Mouse (Mus musculus): Measurements from ENCODE around the gene Atg9b. TPM values are rescaled to one million over a fixed set of nuclear protein-coding genes. Genes with fewer than 3 reads are reported as not detected.

Atg9b gene
- polyA plus RNA-seq, 1 experiment from 2014 or later: 2.3 TPM

- H3K4me1 ChIP-seq: peaks cover 52% of the 10 kb centered on the region
- H3K4me2 ChIP-seq: peak overlapping the region; percentile 62
- H3K36me3 ChIP-seq (replicated peaks): no peaks in the 10 kb centered on the region
- 1% methylated on average over 24 of the region's 24 CpGs for WGBS
- H3K4me3 ChIP-seq: peak overlapping the region; percentile 78
- no peaks in the 10 kb centered on the region for H3K27me3 ChIP-seq (replicated peaks)
- H3K9ac ChIP-seq: peak overlapping the region; percentile 85
- H3K9me3 ChIP-seq: no peaks in the 10 kb centered on the region
- ATAC-seq (replicated peaks): peak; percentile 29
- peak overlapping the region; percentile 91 for H3K27ac ChIP-seq
Measured at GRCm38 (mm10) chr5:24352251-24352859, 39.6 kb downstream of the Atg9b start.

DNA sequence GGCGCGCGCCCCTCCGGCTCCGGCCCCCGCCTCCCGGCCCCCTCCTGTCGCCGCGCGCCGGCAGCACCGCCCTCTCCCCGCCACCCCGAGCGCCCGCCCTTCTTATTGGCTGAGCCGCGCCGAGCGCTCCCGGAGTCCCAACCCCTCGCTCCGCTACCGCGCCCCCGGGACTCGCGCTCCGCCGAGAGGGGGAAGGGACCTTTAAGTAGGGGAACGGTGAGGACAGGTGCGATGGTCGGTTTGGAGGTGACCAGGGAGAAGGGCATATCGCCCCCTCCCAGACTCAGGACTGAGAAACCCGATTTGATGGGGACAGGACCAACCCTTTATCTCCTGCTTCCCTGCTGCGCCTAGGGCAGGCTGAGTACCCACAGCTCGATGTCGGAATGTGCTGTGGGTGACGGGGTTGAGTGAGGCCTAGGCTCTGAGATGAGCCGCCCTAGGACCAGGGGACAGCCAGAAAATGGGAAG, 40.2 kb downstream of the Atg9b start:
- under 1% methylated on average over 34 of the region's 41 CpGs for WGBS
- Histone ChIP-seq H3K4me3 (peak overlapping the region; percentile 78), H3K9me3 (no peaks in the 10 kb centered on the region), H3K4me1 (peaks cover 54% of the 10 kb centered on the region), H3K9ac (peak overlapping the region; percentile 85), H3K27ac (peak overlapping the region; percentile 91), H3K36me3 (replicated peaks) (no peaks in the 10 kb centered on the region), H3K4me2 (peak overlapping the region; percentile 62), H3K27me3 (replicated peaks) (no peaks in the 10 kb centered on the region)
- peak; percentile 88 for ATAC-seq (replicated peaks)

- H3K4me3 ChIP-seq: peak within 1 kb of the TSS; percentile 78
- WGBS: 0% methylated on average over 30 of the region's 53 CpGs
- peaks cover 54% of the 10 kb centered on the region for H3K4me1 ChIP-seq
Measured at GRCm38 (mm10) chr5:24351278-24351677, 40.7 kb downstream of the Atg9b start, which contains the start of gene Kcnh2. Gene Kcnh2, minus strand, starts transcription at chr5:24351604.

DNA sequence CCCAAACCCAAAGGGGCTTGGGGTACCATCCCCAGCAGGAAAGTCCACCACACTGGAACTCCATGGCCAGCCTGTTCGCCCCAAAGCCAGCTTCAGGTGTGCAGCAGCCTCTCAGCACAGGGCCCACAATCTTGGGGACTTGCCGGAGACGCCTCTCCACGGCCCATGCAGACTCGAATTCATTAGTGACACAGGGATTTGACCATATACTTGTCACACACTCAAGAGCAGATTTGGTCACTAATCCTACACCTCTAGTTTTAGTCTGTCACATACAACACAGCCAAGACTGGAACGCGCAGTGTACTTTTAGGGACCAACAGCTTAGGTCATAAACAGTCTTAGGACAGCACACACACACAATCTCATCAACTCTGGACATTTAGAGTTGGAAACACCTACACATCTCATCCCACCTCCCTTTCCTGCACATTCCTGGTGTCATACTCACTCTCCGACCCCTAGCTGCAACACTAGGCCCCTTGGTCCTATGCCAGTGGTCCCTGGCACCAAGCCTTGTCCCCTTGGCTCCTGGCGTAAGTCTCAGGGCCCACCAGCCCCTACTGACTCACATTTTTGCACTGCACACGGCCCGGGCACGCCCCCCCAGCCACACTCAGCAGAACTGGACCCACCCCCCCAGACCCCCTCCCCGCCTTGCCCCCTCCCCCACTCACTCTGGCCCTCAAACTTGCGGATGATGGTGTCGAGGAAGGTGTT, 41.3 kb downstream of the Atg9b start:
- Histone ChIP-seq H3K9ac (peak overlapping the region; percentile 85), H3K4me1 (peaks cover 54% of the 10 kb centered on the region), H3K36me3 (replicated peaks) (no peaks in the 10 kb centered on the region), H3K4me2 (peak overlapping the region; percentile 62), H3K27ac (peak overlapping the region; percentile 91), H3K4me3 (peak overlapping the region; percentile 78), H3K9me3 (no peaks in the 10 kb centered on the region), H3K27me3 (replicated peaks) (no peaks in the 10 kb centered on the region)
- WGBS: 28% methylated on average over 15 of the region's 15 CpGs
- no peak; the same call in 1 of the 2 replicates for ATAC-seq (replicated peaks)

More at GRCm38 (mm10) chr5:24351278-24351677, 40.7 kb downstream of the Atg9b start, which contains the start of gene Kcnh2:
- peak within 1 kb of the TSS; percentile 62 for H3K4me2 ChIP-seq
- H3K36me3 ChIP-seq (replicated peaks): no peaks in the 10 kb centered on the region
- no peaks in the 10 kb centered on the region for H3K27me3 ChIP-seq (replicated peaks)
- ATAC-seq (replicated peaks): peak; percentile 57
- H3K9me3 ChIP-seq: no peaks in the 10 kb centered on the region
- peak within 1 kb of the TSS; percentile 91 for H3K27ac ChIP-seq
- H3K9ac ChIP-seq: peak within 1 kb of the TSS; percentile 85

GRCm38 (mm10) chr5:24350073-24350472, 41.9 kb downstream of the Atg9b start:
- WGBS: 37% methylated on average over 3 of the region's 3 CpGs
- Histone ChIP-seq H3K4me3 (peak overlapping the region; percentile 78), H3K9me3 (no peaks in the 10 kb centered on the region), H3K36me3 (replicated peaks) (no peaks in the 10 kb centered on the region), H3K4me1 (peaks cover 60% of the 10 kb centered on the region), H3K27ac (no peak overlapping the region), H3K9ac (peak overlapping the region; percentile 85; the same call in 1 of the 2 replicates), H3K27me3 (replicated peaks) (no peaks in the 10 kb centered on the region), H3K4me2 (peak overlapping the region; percentile 62)
- no peak for ATAC-seq (replicated peaks)

GRCm38 (mm10) chr5:24348546-24348945, 43.4 kb downstream of the Atg9b start:
- ATAC-seq (replicated peaks): no peak

GRCm38 (mm10) chr5:24348128-24348527, 43.8 kb downstream of the Atg9b start:
- H3K4me3 ChIP-seq: peak overlapping the region; percentile 52
- H3K4me1 ChIP-seq: peaks cover 76% of the 10 kb centered on the region
- peak overlapping the region; percentile 94 for H3K4me2 ChIP-seq
- H3K27me3 ChIP-seq (replicated peaks): no peaks in the 10 kb centered on the region
- under 1% methylated on average over 41 of the region's 41 CpGs for WGBS
- H3K9ac ChIP-seq: peak overlapping the region; percentile 55
- no peaks in the 10 kb centered on the region for H3K36me3 ChIP-seq (replicated peaks)
- ATAC-seq (replicated peaks): peak; percentile 34
- H3K9me3 ChIP-seq: no peaks in the 10 kb centered on the region
- H3K27ac ChIP-seq: peak overlapping the region; percentile 58

More at GRCm38 (mm10) chr5:24348546-24348945, 43.4 kb downstream of the Atg9b start:
- Histone ChIP-seq H3K4me3 (peak overlapping the region; percentile 52), H3K36me3 (replicated peaks) (no peaks in the 10 kb centered on the region), H3K4me2 (peak overlapping the region; percentile 94), H3K9ac (peak overlapping the region; percentile 55), H3K27me3 (replicated peaks) (no peaks in the 10 kb centered on the region), H3K27ac (peak overlapping the region; percentile 58), H3K4me1 (peaks cover 76% of the 10 kb centered on the region), H3K9me3 (no peaks in the 10 kb centered on the region)
- 0% methylated on average over 30 of the region's 30 CpGs for WGBS

- WGBS: 72% methylated on average over 7 of the region's 7 CpGs
- Histone ChIP-seq H3K27ac (no peak overlapping the region), H3K4me1 (peaks cover 73% of the 10 kb centered on the region), H3K4me2 (peak overlapping the region; percentile 94), H3K9ac (0 out of 2 replicates have a peak overlapping the region, but pooled peaks have one; percentile 55), H3K9me3 (no peaks in the 10 kb centered on the region), H3K4me3 (peak overlapping the region; percentile 52), H3K36me3 (replicated peaks) (no peaks in the 10 kb centered on the region), H3K27me3 (replicated peaks) (no peaks in the 10 kb centered on the region)
- no peak for ATAC-seq (replicated peaks)
Measured at GRCm38 (mm10) chr5:24347186-24347875, 44.6 kb downstream of the Atg9b start.

GRCm38 (mm10) chr5:24346313-24346712, 45.6 kb downstream of the Atg9b start:
- Histone ChIP-seq H3K36me3 (replicated peaks) (no peaks in the 10 kb centered on the region), H3K4me2 (no peak overlapping the region), H3K4me3 (no peak overlapping the region), H3K27me3 (replicated peaks) (no peaks in the 10 kb centered on the region), H3K9ac (no peak overlapping the region), H3K27ac (no peak overlapping the region), H3K9me3 (no peaks in the 10 kb centered on the region), H3K4me1 (peaks cover 68% of the 10 kb centered on the region)
- no peak for ATAC-seq (replicated peaks)
- WGBS: 90% methylated on average over 7 of the region's 7 CpGs

GRCm38 (mm10) chr5:24344477-24345051, 47.4 kb downstream of the Atg9b start:
- Histone ChIP-seq H3K4me3 (no peak overlapping the region), H3K4me1 (peaks cover 53% of the 10 kb centered on the region), H3K36me3 (replicated peaks) (no peaks in the 10 kb centered on the region), H3K27ac (peak overlapping the region; percentile 90), H3K27me3 (replicated peaks) (no peaks in the 10 kb centered on the region), H3K9ac (peak overlapping the region; percentile 33), H3K9me3 (no peaks in the 10 kb centered on the region), H3K4me2 (peak overlapping the region; percentile 30)
- ATAC-seq (replicated peaks): peak; percentile 44
- WGBS: 4% methylated on average over 12 of the region's 12 CpGs

DNA sequence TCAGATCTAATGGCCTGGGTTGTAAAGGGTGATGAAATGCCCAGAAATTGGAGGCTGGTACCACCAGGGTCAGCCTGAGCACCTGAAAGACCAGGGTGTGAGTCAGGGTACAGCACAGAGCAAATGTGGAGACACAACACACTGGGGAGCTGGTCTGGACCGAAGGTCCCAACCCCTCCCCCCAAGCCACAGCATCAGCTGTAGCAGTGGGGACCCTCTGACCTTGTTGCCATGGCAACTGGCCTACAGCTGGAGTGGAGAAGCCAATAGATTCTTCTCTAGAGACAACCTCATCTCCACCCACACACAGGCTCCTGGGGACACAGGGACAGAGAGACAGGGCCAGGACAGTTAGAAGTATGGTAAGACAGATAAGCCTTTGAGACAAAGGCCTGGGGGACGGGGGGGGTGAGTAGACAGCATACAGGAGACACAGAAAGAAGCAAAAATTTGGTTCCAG, 47.9 kb downstream of the Atg9b start:
- peaks cover 47% of the 10 kb centered on the region for H3K4me1 ChIP-seq
- no peaks in the 10 kb centered on the region for H3K9me3 ChIP-seq
- H3K9ac ChIP-seq: peak overlapping the region; percentile 33
- peak overlapping the region; percentile 90 for H3K27ac ChIP-seq
- peak; percentile 55 for ATAC-seq (replicated peaks)
- 3% methylated on average over 2 of the region's 2 CpGs for WGBS
- H3K4me3 ChIP-seq: no peak overlapping the region
- no peaks in the 10 kb centered on the region for H3K27me3 ChIP-seq (replicated peaks)
- peak overlapping the region; percentile 30 for H3K4me2 ChIP-seq
- no peaks in the 10 kb centered on the region for H3K36me3 ChIP-seq (replicated peaks)
